Mouse (Mus musculus) olfactory bulb, adult 2 months (tissue): ENCODE measurements around the gene Gtsf1. TPM values are rescaled to one million over a fixed set of nuclear protein-coding genes. Genes with fewer than 3 reads are reported as not detected.
"Not testable (repeated sequence)": the region's sequence is repeated elsewhere in the genome, so short reads cannot be mapped to it uniquely, and the experiment has no call there.

ENCODE experiments used
- H3K27ac ChIP-seq: fragments of 200-500 bp; 2 replicates; pipeline ENCODE4 v1.5.1; 2012; ENCODE audit warnings: low read depth, low read length; ENCODE audit not compliant: insufficient read depth
- H3K4me1 ChIP-seq: fragments of 200-500 bp; 2 replicates; pipeline ENCODE4 v1.6.1; 2012; ENCODE audit warnings: low read length; ENCODE audit not compliant: control insufficient read depth, insufficient read depth
- H3K4me3 ChIP-seq: fragments of 200-500 bp; 2 replicates; pipeline ENCODE4 v1.5.1; 2012; ENCODE audit warnings: mild to moderate bottlenecking, low read depth, low read length, moderate library complexity; ENCODE audit not compliant: insufficient read depth
- CTCF ChIP-seq: fragments of 200-500 bp; IDR thresholded peaks from 2 replicates; pipeline ENCODE4 v1.5.1; 2012; ENCODE audit warnings: low read depth, mild to moderate bottlenecking, low read length, moderate library complexity; ENCODE audit not compliant: insufficient read depth
- POLR2A ChIP-seq: fragments of 200-500 bp; IDR thresholded peaks from 2 replicates; pipeline ENCODE4 v1.6.1; 2012; ENCODE audit warnings: mild to moderate bottlenecking, low read depth, low read length, moderate library complexity; ENCODE audit not compliant: insufficient read depth
- WGBS: fragments of 180-500 bp; shearing (Covaris S2); methylation state at CpG from one replicate; pipeline ENCODE4 v1.1.7; 2018; 5-methylcytosine and 5-hydroxymethylcytosine counted together
- polyA plus RNA-seq: library from polyadenylated mRNA; stranded (reverse); fragments of >200 nt; gene quantifications from 2 replicates; pipeline ENCODE4 v1.2.4, GENCODE M21; 2012; ENCODE audit warnings: low replicate concordance; ENCODE audit not compliant: missing spikeins, insufficient read depth, insufficient read length

The Gtsf1 gene
- polyA plus RNA-seq = not detected in 2 replicates

- no peak within 1 kb of the TSS for H3K27ac ChIP-seq
- TF ChIP-seq CTCF (no peak), POLR2A (no peak)
- H3K4me3 ChIP-seq = no peak within 1 kb of the TSS
- no peaks in the 10 kb centered on the region for H3K4me1 ChIP-seq
- WGBS = 92% methylated on average over 16 of the region's 16 CpGs
Measured at GRCm38 (mm10) chr15:103430241-103430640, at the start of gene Gtsf1. Gtsf1 (minus strand) TSS chr15:103430470.

- 74% methylated on average over 1 of the region's 1 CpGs for WGBS
- H3K4me1 ChIP-seq = 0 out of 2 replicates have a peak, but pooled peaks cover 2% of the 10 kb centered on the region
- H3K4me3 ChIP-seq = no peak overlapping the region
- no peak overlapping the region for H3K27ac ChIP-seq
- no peak for TF ChIP-seq POLR2A
- no peak for TF ChIP-seq CTCF
Measured at GRCm38 (mm10) chr15:103479080-103479606, 48.9 kb upstream of the Gtsf1 start.

DNA sequence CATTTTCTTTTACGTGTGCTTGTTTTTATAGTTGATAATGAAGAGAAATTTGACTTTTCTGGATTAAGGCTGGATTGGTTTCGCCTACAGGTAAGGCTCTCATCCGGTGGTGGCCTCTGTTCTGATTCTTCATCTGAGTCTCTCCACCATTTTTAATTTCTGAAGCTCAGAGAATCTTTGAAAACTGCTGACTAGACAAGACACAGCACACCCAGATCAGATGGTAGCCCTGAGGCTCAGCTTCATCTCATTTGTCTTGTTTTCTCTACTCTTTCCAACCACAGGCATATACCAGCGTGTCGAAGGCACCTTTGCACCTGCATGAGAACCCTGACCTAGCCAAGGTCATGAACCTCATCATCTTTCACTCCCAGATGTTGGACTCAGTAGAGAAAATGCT, 43.5 kb upstream of the Gtsf1 start:
- TF ChIP-seq CTCF (no peak), POLR2A (no peak)
- no peak overlapping the region for H3K4me3 ChIP-seq
- no peak overlapping the region for H3K27ac ChIP-seq
- 90% methylated on average over 5 of the region's 5 CpGs for WGBS
- no peaks in the 10 kb centered on the region for H3K4me1 ChIP-seq

GRCm38 (mm10) chr15:103473182-103473581, 42.9 kb upstream of the Gtsf1 start:
- no peak for TF ChIP-seq CTCF
- TF ChIP-seq POLR2A = no peak
- H3K27ac ChIP-seq = no peak overlapping the region

GRCm38 (mm10) chr15:103472265-103472664, 42.0 kb upstream of the Gtsf1 start:
- Histone ChIP-seq H3K4me3 (no peak overlapping the region), H3K27ac (no peak overlapping the region), H3K4me1 (no peaks in the 10 kb centered on the region)
- 57% methylated on average over 3 of the region's 3 CpGs for WGBS
- TF ChIP-seq CTCF (no peak), POLR2A (no peak)

More at GRCm38 (mm10) chr15:103473182-103473581, 42.9 kb upstream of the Gtsf1 start:
- Histone ChIP-seq H3K4me1 (no peaks in the 10 kb centered on the region), H3K4me3 (no peak overlapping the region)
- WGBS = 90% methylated on average over 7 of the region's 7 CpGs

DNA sequence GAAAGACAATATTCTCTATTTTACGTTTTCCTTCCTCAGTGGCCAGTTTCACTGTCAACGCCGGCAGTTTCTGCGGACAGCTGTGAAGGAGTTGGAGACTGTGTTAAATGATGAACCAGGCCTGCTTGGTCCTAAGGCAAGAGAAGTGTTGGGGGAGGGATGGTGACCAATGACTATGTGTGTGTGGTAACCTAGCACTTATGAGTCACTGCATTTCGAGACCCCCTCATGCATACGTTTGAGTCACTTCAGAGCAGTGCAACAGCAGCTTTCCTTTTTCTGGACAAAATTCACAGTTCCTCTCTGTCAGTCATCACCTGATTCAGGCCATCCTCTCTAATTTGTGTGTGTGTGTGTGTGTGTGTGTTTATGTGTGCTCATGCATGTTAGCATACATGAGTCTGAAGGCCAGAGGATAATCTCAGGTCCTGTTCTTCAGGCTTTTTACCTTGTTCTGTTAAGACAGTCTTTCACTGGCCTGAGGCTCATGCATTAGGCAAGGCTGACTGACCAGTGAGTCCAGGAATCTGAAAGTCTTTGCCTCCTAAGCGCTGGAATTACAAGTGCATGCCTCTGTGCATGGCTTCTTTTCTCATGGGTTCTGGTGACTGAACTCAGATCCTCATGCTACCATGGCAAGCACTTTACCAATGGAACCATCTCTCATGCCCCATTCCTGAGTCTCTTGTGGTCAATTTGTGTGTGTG, 41.4 kb upstream of the Gtsf1 start:
- no peaks in the 10 kb centered on the region for H3K4me1 ChIP-seq
- H3K4me3 ChIP-seq = no peak overlapping the region
- WGBS = 78% methylated on average over 7 of the region's 7 CpGs
- no peak for TF ChIP-seq POLR2A
- no peak for TF ChIP-seq CTCF
- no peak overlapping the region for H3K27ac ChIP-seq

DNA sequence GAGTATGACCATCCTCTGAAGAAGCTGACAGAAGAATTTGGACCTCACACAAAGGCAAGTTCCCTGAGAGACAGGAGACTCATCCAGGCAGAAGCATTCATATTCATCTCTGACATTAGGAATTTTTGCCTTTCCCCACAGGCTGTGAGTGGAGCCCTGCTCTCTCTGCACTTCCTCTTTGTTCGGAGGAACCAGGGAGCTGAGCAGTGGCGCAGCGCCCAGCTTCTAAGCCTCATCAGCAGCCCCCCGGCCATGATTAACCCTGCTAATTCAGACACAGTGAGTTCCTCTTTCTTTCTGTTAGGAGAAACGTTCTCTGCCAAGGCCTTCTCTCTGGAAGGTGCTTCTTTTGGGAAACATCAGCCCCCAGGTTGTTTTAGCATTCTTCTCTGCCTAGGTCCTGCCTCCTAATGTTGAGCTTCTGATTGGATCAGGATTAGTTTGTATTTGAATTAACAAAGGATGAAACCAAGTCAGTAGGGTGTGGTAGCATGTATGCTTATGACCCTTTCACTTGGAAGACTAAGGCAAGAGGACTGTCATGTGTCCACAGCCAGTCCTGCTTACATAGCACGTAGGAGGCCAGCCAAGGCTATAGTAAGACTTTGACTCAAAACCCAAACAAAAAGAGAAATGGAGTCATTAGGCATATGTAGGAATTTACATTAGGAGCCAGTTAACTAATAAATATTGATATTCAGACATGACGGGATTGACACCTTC, 32.4 kb upstream of the Gtsf1 start:
- TF ChIP-seq CTCF = no peak
- WGBS = 53% methylated on average over 7 of the region's 7 CpGs
- Histone ChIP-seq H3K27ac (no peak overlapping the region), H3K4me1 (no peaks in the 10 kb centered on the region), H3K4me3 (no peak overlapping the region)

- H3K4me3 ChIP-seq = no peak overlapping the region
- WGBS = 90% methylated on average over 6 of the region's 6 CpGs
- no peak for TF ChIP-seq POLR2A
- no peak for TF ChIP-seq CTCF
Measured at GRCm38 (mm10) chr15:103454449-103454848, 24.2 kb upstream of the Gtsf1 start.

GRCm38 (mm10) chr15:103453551-103454218, 23.4 kb upstream of the Gtsf1 start, which contains the start of gene Nckap1l:
Nckap1l (plus strand) TSS chr15:103453794.
- TF ChIP-seq POLR2A (no peak), CTCF (no peak)
- H3K4me1 ChIP-seq = no peaks in the 10 kb centered on the region
- no peak within 1 kb of the TSS for H3K27ac ChIP-seq
- H3K4me3 ChIP-seq = no peak within 1 kb of the TSS
- WGBS = 91% methylated on average over 13 of the region's 13 CpGs

More at GRCm38 (mm10) chr15:103454449-103454848, 24.2 kb upstream of the Gtsf1 start:
- Histone ChIP-seq H3K27ac (no peak overlapping the region), H3K4me1 (no peaks in the 10 kb centered on the region)

DNA sequence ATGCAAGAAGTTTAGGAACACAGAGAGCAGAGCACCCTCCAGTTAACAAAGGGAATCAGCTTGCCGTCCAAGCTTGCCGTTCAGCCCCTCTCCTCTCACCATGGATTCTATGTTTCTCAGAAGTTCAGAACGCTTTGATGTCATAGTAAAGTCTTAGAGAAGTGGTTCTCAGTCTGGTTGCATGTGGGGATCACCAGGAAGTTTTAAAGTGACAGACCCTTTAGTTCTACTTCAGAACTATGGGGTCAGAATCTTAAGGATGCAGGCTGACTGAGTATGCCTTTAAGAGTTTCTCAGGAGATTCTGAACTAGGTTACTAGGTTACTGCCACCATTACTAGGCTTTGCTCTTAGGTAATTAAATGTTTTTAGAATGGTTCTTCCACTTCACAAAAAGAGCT, 18.1 kb upstream of the Gtsf1 start, which contains the start of gene Gtsf2:
Gene Gtsf2, minus strand, starts transcription at position 101 of the 400 bp plus-strand sequence.
- H3K4me1 ChIP-seq = no peaks in the 10 kb centered on the region
- H3K27ac ChIP-seq = no peak within 1 kb of the TSS
- TF ChIP-seq CTCF = no peak
- 32% methylated on average over 3 of the region's 3 CpGs for WGBS
- H3K4me3 ChIP-seq = no peak within 1 kb of the TSS

DNA sequence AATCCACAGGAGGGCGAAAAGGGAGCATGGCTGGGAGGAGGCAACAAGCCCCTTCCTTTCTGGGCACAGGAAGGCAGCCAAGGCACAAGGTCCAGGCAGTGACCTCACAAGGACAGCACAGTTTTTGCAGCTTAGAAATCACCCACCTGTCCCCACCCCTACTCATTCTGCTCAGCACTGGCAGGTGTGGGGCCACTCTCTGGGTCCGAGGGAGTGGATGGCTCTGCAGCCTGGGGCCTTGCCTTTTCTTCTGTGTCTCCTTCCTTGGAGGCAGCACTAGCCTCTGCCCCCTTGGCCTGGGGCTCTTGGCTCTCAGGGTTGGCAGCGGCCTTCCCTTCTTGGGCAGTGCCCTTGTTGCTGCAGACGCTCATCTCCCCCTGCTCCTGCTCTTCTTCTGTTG, 15.7 kb upstream of the Gtsf1 start:
- H3K27ac ChIP-seq, H3K4me3 ChIP-seq, H3K4me1 ChIP-seq: not testable (repeated sequence)
- WGBS = 93% methylated on average over 4 of the region's 4 CpGs
